Mouse (Mus musculus) erythroblast, embryonic 14.5 days (primary cell): ENCODE data around the gene Plcl2.

ENCODE experiments used
- GATA1 ChIP-seq: IDR thresholded peaks from 2 replicates; pipeline ENCODE4 v1.6.1; 2012; ENCODE audit warnings: low read length, inconsistent platforms, mixed read lengths
- TAL1 ChIP-seq: IDR thresholded peaks from 3 replicates; pipeline ENCODE4 v1.6.1; 2012; ENCODE audit warnings: low read length, inconsistent platforms, mixed read lengths

DNA sequence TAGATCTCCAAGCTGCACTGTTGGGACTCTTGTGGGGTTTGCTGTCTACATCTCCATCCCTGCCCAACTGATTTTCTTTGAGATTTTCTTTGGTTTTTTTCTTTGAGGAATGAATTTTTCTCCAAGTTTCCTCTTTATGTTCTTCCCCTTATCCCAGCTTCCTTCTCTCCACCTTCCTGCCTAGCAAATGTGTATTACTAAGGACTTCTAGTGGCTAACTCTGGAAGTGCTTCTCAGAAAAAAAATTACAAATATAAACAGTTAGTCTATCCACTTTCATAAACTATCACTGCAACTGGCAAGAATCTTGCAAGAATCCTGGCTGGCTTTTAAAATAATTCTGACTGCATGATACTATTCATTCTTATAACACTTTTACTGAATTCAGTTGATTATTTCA is 119.5 kb downstream of the Plcl2 start:
- no peak for TF ChIP-seq GATA1
- TF ChIP-seq TAL1 = no peak
